Mouse (Mus musculus) megakaryocyte, embryonic 14.5 days (primary cell): Measurements from ENCODE around the gene C2cd5.

Experiments
- FLI1 ChIP-seq: IDR thresholded peaks from 2 replicates; pipeline ENCODE4 v1.6.1; 2012; ENCODE audit warnings: low read length, inconsistent platforms, mixed read lengths
- GATA1 ChIP-seq: IDR thresholded peaks from 3 replicates; pipeline ENCODE4 v1.6.1; 2012; ENCODE audit warnings: mixed read lengths, low read length, inconsistent platforms, borderline replicate concordance

DNA sequence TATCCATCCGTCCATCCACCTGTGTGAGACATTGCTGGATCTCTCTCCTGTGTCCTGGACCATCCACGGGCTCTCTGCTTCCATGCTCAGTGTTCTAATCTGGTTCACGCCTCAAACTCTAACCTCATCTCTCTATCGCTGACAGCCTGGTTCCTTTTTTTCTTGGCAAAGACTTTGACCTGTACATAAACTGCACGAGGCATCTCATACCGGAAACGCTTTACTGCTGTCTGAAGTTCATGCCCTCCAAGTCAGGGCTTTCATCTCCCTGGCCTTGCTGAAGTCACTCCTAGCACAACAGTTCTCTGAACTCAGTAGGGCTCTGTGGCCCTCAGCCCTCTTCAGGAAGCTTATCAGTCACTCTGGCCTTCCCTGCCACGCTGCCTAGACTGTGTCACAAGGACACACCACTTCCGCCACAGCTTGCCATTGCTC, 15.1 kb upstream of the C2cd5 start:
- no peak for TF ChIP-seq GATA1
- no peak for TF ChIP-seq FLI1
